Mouse (Mus musculus) G1E (cell line): ENCODE measurements around the gene Gmpr. TPM values are rescaled to one million over a fixed set of nuclear protein-coding genes. Genes with fewer than 3 reads are reported as not detected.

Experiments
- ATAC-seq: 2 replicates; pipeline ENCODE4 v1.8.0; 2016; ENCODE audit warnings: mild to moderate bottlenecking; ENCODE audit not compliant: insufficient number of reproducible peaks, poor library complexity, low FRiP score, severe bottlenecking; ENCODE audit errors: extremely low read depth
- DNase-seq: peaks from one replicate; pipeline ENCODE4 v3.0.0; 2012; ENCODE audit warnings: low spot score
- H3K27me3 ChIP-seq: 2 replicates; pipeline ENCODE4 v1.6.1; 2012; ENCODE audit warnings: mild to moderate bottlenecking, low read length, inconsistent platforms; ENCODE audit not compliant: insufficient read depth
- H3K36me3 ChIP-seq: replicated peaks from 2 replicates; pipeline ENCODE3; 2012; ENCODE audit warnings: mild to moderate bottlenecking, inconsistent platforms
- H3K4me1 ChIP-seq: 2 replicates; pipeline ENCODE4 v1.6.1; 2012; ENCODE audit warnings: low read depth, low read length, inconsistent platforms, mixed read lengths; ENCODE audit not compliant: insufficient read depth
- H3K4me3 ChIP-seq: 2 replicates; pipeline ENCODE4 v1.5.1; 2012; ENCODE audit warnings: low read depth, mild to moderate bottlenecking, inconsistent platforms, low read length, moderate library complexity, mixed read lengths
- H3K9me3 ChIP-seq: replicated peaks from 2 replicates; pipeline ENCODE4 v1.6.1; 2012; ENCODE audit warnings: inconsistent platforms
- CTCF ChIP-seq: IDR thresholded peaks from 2 replicates; pipeline ENCODE4 v1.5.1; 2012; ENCODE audit warnings: low read depth, low read length, inconsistent platforms, mixed read lengths
- GATA1 ChIP-seq: IDR thresholded peaks from 2 replicates; pipeline ENCODE4 v1.6.1; 2012; ENCODE audit warnings: borderline replicate concordance, low read length, inconsistent platforms, mixed read lengths
- GATA2 ChIP-seq: IDR thresholded peaks from 2 replicates; pipeline ENCODE4 v1.6.1; 2012; ENCODE audit warnings: low read depth, low read length, inconsistent platforms, borderline replicate concordance
- POLR2AphosphoS5 ChIP-seq: IDR thresholded peaks from 2 replicates; pipeline ENCODE4 v1.6.1; 2012; ENCODE audit warnings: low read depth, low read length, inconsistent platforms; ENCODE audit not compliant: insufficient replicate concordance
- TAL1 ChIP-seq: conservative IDR thresholded peaks from 2 replicates; pipeline ENCODE4 v1.6.1; 2012; ENCODE audit warnings: low read depth, low read length, inconsistent platforms, mixed read lengths
- polyA plus RNA-seq: library from polyadenylated mRNA; stranded (reverse); fragments of >175 nt; gene quantifications from 2 replicates; pipeline ENCODE4 v1.2.3, GENCODE M21; 2012
- total RNA-seq, 2 experiments: library from RNA; stranded (forward) in 1 of 2; stranded (reverse) in 1 of 2; fragments of 200-1000 nt in 1 of 2; fragments of >200 nt in 1 of 2; fragmentation: Nextera tagmentation in 1 of 2; gene quantifications; 2 replicates each; pipeline ENCODE4 v1.2.3; 2014 to 2017

The Gmpr gene
- total and polyA plus RNA-seq, 3 experiments = 85.9 to 372 (median 309) TPM

DNA sequence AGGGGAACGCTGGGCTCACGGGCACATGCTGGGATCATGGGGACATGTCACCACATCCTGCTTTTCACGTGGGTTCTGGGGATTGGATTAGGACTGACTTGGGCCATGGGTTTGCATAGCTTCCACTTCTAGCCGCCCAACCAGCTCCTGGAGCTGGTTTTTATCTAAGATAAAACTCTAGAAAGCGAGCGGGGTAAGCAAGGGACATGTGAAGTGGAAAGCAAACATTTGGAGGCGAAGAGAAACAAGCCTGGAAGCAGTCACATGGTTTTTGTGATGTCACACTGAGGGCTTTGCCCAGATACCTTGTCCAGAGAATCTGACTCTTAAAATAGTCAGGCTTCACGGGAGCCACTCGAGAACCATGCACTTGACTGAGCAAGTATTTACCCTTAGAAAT lies 29.9 kb downstream of the Gmpr start:
- H3K36me3 ChIP-seq = peaks cover 96% of the 10 kb centered on the region
- ATAC-seq (no peak), DNase-seq (no peak)
- no peaks in the 10 kb centered on the region for H3K27me3 ChIP-seq
- H3K4me3 ChIP-seq = no peak overlapping the region
- H3K9me3 ChIP-seq = no peaks in the 10 kb centered on the region
- H3K4me1 ChIP-seq = peaks cover 61% of the 10 kb centered on the region
- TF ChIP-seq GATA2 (no peak), CTCF (no peak), POLR2AphosphoS5 (no peak), TAL1 (no peak), GATA1 (no peak)

DNA sequence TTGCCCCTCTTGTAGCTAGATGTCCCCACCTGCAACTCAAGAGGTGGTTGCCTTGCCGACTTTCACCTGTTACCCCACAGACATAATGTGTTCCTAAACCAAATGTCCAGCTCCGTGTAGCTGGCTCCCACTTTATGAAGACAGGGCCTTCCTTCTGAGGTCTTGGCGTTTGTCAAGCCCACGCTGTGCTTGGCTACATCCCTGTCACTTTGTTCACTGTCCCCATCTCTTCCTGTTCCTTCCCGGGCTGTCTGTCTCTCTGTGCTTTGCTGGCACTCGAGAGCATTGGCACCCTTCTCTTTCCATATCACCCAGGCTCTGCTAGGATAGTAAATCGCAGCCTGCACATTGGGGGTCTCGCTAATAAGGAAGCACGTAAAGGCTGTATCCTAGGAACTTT lies 30.8 kb downstream of the Gmpr start:
- DNase-seq = no peak
- H3K4me1 ChIP-seq = peaks cover 61% of the 10 kb centered on the region
- H3K9me3 ChIP-seq = no peaks in the 10 kb centered on the region
- no peak overlapping the region for H3K4me3 ChIP-seq
- no peaks in the 10 kb centered on the region for H3K27me3 ChIP-seq
- TF ChIP-seq GATA2 (no peak), TAL1 (no peak), POLR2AphosphoS5 (no peak), GATA1 (no peak), CTCF (no peak)
- ATAC-seq = no peak
- peaks cover 96% of the 10 kb centered on the region for H3K36me3 ChIP-seq

DNA sequence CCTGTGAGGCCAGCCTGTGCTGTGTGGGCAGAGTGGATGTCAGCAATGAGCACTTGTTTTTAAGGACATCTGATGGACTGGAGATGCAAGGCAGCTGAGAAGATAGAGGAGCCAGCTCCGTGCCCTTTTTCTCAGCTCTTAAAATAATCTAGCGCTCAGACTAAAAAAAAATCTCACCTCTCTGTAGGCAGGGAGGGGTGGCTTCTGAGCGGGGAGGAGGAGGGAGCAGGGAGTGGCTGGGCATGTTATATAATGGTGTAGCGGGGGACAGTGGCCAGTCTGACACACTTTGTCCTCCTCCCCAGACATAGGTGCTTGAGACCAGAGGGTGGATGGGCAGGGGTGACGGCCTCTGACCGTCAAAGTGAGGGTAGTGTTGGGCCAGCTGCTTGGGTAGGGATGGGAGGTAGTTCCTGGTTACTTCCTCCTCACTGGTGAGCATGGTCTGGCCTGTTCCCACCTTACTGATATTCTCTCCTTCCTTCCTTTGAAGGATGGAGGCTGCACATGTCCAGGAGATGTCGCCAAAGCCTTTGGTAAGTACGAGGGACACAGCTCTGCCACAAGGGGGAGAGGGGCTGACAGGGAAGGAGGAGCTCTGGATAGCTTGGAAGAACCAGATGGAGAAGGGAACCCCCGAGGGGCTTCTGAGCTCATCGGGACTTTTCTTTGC lies 31.4 kb downstream of the Gmpr start:
- peaks cover 63% of the 10 kb centered on the region for H3K4me1 ChIP-seq
- TF ChIP-seq TAL1 (no peak), GATA1 (no peak), CTCF (no peak), POLR2AphosphoS5 (no peak), GATA2 (no peak)
- no peaks in the 10 kb centered on the region for H3K9me3 ChIP-seq
- ATAC-seq = no peak
- no peaks in the 10 kb centered on the region for H3K27me3 ChIP-seq
- no peak overlapping the region for H3K4me3 ChIP-seq
- peaks cover 97% of the 10 kb centered on the region for H3K36me3 ChIP-seq
- DNase-seq = no peak

- H3K4me3 ChIP-seq = no peak overlapping the region; the same call in 1 of the 2 replicates
- H3K4me1 ChIP-seq = peaks cover 64% of the 10 kb centered on the region
- H3K36me3 ChIP-seq = peaks cover 98% of the 10 kb centered on the region
- no peaks in the 10 kb centered on the region for H3K27me3 ChIP-seq
- DNase-seq (peak; percentile 34), ATAC-seq (0 out of 2 replicates have a peak, but pooled peaks have one; percentile 30)
- no peaks in the 10 kb centered on the region for H3K9me3 ChIP-seq
- TF ChIP-seq GATA2 (no peak), CTCF (peak; percentile 73; the same call in 1 of the 2 replicates), TAL1 (no peak), GATA1 (no peak), POLR2AphosphoS5 (no peak)
These were observed 31.9 kb downstream of the Gmpr start for GRCm38 (mm10) chr13:45539205-45539568.

- DNase-seq = peak; percentile 89
- H3K27me3 ChIP-seq = no peaks in the 10 kb centered on the region
- ATAC-seq = peak; percentile 95
- H3K4me3 ChIP-seq = peak overlapping the region; percentile 60; the same call in 1 of the 2 replicates
- H3K4me1 ChIP-seq = peaks cover 83% of the 10 kb centered on the region
- peaks cover 97% of the 10 kb centered on the region for H3K36me3 ChIP-seq
- TF ChIP-seq POLR2AphosphoS5 (0 out of 2 replicates have a peak, but pooled peaks have one; percentile 39), GATA1 (no peak), GATA2 (0 out of 2 replicates have a peak, but pooled peaks have one; percentile 46), TAL1 (peak; percentile 97)
- no peaks in the 10 kb centered on the region for H3K9me3 ChIP-seq
These were observed 38.7 kb downstream of the Gmpr start for GRCm38 (mm10) chr13:45545974-45546373.

GRCm38 (mm10) chr13:45546946-45547345 lies 39.7 kb downstream of the Gmpr start:
- TF ChIP-seq POLR2AphosphoS5 (no peak), TAL1 (peak; percentile 26; the same call in 1 of the 2 replicates), CTCF (no peak)
- H3K9me3 ChIP-seq = no peaks in the 10 kb centered on the region
- peaks cover 91% of the 10 kb centered on the region for H3K36me3 ChIP-seq
- H3K4me1 ChIP-seq = peaks cover 83% of the 10 kb centered on the region
- ATAC-seq (0 out of 2 replicates have a peak, but pooled peaks have one; percentile 3), DNase-seq (peak; percentile 23)
- no peaks in the 10 kb centered on the region for H3K27me3 ChIP-seq
- H3K4me3 ChIP-seq = no peak overlapping the region; the same call in 1 of the 2 replicates
